Mouse (Mus musculus) CD4-positive helper T cell, adult 2 months (primary cell): ENCODE measurements at regions not wholly inside any gene's neighbourhood (a gene's known extent, or its start where the extent isn't known, plus 50 kb on each side); places are given as distances from the start of the nearest gene placed in this dataset.
A peak's percentile ranks its signal among the peaks of the same experiment; 100 is the strongest.

Experiments
- DNase-seq: peaks from one replicate; pipeline ENCODE4 v3.0.0-alpha.2; 2012; ENCODE audit warnings: low read depth, missing footprints, low spot score

DNA sequence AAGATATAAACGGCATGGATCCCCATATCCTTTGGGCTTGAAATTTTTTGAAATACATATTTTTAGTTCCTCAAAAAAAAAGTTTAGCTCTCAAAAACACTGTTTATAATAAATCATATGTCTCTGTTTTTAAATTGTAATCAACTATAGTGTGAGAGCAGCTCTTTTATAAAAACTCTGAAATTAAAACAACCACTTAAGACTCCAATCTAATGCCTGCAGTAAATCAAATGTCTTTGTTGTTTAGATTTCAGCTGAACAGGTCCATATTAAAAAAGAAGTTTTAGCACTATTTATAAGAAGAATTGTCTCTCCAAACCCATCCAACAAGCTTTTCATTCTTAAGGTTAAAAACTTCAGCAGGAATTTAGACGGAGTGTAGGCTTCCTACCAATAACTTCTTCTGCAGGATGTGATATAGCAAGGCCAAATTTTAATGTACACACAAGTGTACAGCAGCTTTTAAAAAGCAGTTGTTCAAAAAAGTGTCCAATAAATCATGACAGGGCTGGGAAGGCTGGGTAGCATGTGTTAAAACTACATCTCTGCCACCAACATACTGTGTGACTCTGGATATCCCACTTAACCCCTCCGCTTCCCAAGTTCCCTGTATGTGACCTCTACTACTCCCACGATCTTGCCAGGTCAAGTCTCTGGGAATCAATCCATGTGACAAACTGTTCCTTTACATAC, 160.6 kb upstream of the Paip1 start:
- DNase-seq: no peak

- no peak for DNase-seq
Observed at GRCm38 (mm10) chr13:119268301-119268675, 160.1 kb upstream of the Paip1 start.

GRCm38 (mm10) chr13:119275500-119275899, 152.9 kb upstream of the Paip1 start:
- no peak for DNase-seq

GRCm38 (mm10) chr13:119277308-119277948, 151.0 kb upstream of the Paip1 start:
- no peak for DNase-seq

GRCm38 (mm10) chr13:119279449-119279848, 149.0 kb upstream of the Paip1 start:
- DNase-seq: no peak

- no peak for DNase-seq
Observed at GRCm38 (mm10) chr13:119280622-119281021, 147.8 kb upstream of the Paip1 start.

- DNase-seq: peak; percentile 7
Observed at GRCm38 (mm10) chr13:119283448-119283847, 145.0 kb upstream of the Paip1 start.

DNA sequence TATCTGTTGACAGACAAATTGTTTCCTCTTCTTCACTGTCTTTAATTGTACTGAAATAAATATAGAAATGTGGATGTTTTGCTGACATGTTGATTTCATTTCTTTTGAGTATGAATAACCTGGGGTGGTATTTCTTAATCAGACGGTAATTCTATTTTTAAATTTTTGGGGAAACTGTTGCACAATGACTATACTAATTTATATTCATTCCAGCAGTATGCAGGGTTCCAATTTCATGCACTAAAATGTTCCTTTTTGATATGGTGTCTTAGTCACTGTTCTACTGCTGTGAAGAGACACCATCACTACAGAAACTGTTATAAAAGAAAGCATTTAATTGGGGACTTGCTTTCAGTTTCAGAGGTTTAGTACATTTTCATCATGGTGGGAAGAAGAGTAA, 119.2 kb upstream of the Paip1 start:
- no peak for DNase-seq

GRCm38 (mm10) chr13:119310013-119310412, 118.4 kb upstream of the Paip1 start:
- no peak for DNase-seq

- no peak for DNase-seq
Observed at GRCm38 (mm10) chr13:119314356-119314755, 114.0 kb upstream of the Paip1 start.

- no peak for DNase-seq
Observed at GRCm38 (mm10) chr13:119318358-119318757, 110.0 kb upstream of the Paip1 start.

GRCm38 (mm10) chr13:119325510-119325909, 102.9 kb upstream of the Paip1 start:
- DNase-seq: no peak

GRCm38 (mm10) chr13:119326877-119327625, 101.3 kb upstream of the Paip1 start:
- no peak for DNase-seq

- DNase-seq: no peak
Observed at GRCm38 (mm10) chr13:119328731-119329130, 99.7 kb upstream of the Paip1 start.

GRCm38 (mm10) chr13:119331815-119332214, 96.6 kb upstream of the Paip1 start:
- no peak for DNase-seq

DNA sequence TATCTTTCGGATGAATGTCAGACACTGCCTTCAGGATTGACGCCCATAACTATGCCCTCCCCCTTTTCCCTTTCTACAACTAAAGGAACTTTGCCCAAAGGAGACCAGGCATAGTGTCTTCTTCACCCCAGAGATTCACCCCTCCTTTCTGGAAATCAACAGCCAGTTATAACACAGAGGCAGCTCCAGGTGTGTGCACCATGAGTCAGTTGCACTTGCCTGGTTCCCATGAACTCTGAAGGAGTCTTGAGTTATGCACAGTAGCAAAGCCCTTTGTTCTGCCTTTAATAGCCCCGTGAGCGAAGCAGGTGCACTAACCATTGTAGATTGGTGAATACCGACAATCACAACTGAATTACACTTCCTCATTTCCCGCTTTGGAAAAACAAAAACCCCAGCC, 94.5 kb upstream of the Paip1 start:
- DNase-seq: no peak

DNA sequence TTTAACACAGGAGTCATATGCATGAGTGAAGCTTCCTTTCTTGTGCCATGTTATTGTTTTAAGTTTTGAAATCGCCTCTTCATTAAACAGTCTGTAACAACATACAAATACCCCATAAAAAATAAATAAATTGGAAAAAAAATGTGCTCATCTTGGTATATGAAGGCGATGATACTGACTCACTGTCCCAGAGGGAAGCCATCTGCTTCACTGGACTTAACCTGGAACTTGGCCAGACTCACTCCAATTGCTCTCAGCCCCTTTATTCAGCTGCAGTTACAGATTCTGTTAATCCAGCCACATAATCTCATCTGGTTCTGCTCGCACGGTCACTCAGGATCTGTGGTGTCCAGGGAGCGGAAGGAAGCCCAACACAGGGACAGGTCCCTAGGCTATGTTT, 90.5 kb upstream of the Paip1 start:
- DNase-seq: no peak

DNA sequence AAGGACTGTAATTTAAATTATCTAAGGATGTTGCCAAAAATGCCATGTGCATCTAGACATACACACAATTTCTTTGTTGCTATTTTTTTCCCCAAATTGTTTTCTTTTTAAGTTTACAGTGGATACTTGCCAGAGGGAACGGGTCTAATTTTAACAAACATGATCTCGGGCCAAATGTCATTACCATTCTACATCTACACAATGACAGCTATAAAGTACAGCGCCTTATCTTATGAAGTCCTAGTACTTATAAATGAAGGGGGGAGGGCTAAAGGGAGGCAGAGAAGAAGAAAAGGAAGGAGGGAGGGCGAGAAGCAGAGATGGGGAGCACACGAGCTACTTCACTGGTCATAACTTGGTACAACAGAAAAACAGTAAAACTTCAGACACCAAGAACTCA, 89.4 kb upstream of the Paip1 start:
- no peak for DNase-seq

DNA sequence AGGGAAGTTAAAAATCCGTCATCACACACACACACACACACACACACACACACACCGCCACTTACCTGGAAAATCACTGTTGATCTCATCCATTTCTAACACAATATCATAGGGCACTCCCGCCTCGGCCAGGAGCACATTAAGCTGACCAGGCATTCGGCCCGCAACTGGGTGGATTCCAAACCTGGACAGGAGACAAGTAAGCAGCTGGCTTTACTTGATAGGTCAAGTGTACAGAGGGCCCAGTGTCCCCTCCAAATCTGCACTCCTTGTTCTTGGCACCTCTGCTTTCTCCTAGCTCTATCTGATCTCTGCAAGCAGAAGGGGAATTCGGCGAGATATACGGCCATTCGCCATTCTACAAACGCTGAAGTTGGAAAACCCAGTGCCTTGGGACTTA, 88.6 kb upstream of the Paip1 start:
- DNase-seq: no peak

GRCm38 (mm10) chr13:119341833-119342232, 86.6 kb upstream of the Paip1 start:
- DNase-seq: peak; percentile 7

DNA sequence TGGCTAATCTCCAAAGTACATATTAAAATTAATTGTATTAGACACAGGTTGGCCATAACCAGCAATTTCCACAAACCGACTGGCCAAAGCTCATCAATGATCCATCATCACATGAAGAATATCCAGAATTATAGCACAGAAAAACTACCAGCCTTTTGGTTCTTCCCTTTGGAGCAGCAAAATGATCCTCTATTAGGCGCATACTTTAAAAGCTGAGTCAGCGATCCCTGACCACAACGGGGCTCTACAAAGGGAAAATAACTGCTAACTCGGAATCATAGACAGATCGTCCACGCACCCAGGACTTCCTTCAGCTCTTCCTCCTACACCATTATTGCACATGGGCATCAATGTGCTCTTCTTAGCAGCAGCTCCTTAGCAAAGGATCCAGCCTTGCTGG, 85.6 kb upstream of the Paip1 start:
- no peak for DNase-seq

DNA sequence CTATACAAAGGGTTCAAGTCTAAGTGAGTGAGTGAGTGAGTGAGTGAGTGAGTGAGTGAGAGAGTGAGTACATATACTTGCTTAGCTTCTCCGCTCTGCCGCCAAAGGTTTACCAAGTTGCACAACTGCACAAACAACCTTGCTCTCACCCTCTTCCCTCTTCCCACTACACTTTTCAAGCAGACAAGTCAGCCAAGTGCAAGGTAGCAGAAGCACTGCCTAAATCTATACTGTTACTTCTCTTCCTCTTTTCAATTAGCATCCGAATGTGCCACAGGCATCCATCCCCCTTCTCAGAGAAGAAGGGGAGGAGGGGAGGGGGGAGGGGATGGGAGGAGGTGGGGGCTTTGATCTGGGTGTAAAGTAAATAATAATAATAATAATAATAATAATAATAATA, 80.4 kb upstream of the Paip1 start:
- no peak for DNase-seq

- DNase-seq: no peak
Observed at GRCm38 (mm10) chr13:119351346-119351745, 77.1 kb upstream of the Paip1 start.
